Mouse (Mus musculus) heart, embryonic 13.5 days (tissue): ENCODE measurements around the gene Mrap. TPM values are rescaled to one million over a fixed set of nuclear protein-coding genes. Genes with fewer than 3 reads are reported as not detected.

Experiments
- ATAC-seq: fragments of 200-750 bp; cut with Nextera tagmentation; 2 replicates; pipeline ENCODE4 v1.8.0; 2017; ENCODE audit warnings: moderate TSS enrichment; ENCODE audit not compliant: insufficient number of reproducible peaks, low FRiP score, low TSS enrichment; ENCODE audit errors: extremely low read depth
- H3K27ac ChIP-seq: fragments of 300-500 bp; sonication (generic); replicated peaks from 2 replicates; pipeline ENCODE4 v1.5.1; 2015; ENCODE audit warnings: moderate library complexity, mild to moderate bottlenecking, inconsistent platforms
- H3K27me3 ChIP-seq: fragments of 300-500 bp; sonication (generic); replicated peaks from 2 replicates; pipeline ENCODE4 v1.6.1; 2015; ENCODE audit warnings: mild to moderate bottlenecking, inconsistent platforms
- H3K36me3 ChIP-seq: fragments of 300-500 bp; sonication (generic); 2 replicates; pipeline ENCODE4 v1.6.1; 2015; ENCODE audit warnings: mild to moderate bottlenecking, inconsistent platforms
- H3K4me1 ChIP-seq: fragments of 300-500 bp; sonication (generic); 2 replicates; pipeline ENCODE4 v1.6.1; 2015; ENCODE audit warnings: inconsistent platforms
- H3K4me2 ChIP-seq: fragments of 300-500 bp; sonication (generic); 2 replicates; pipeline ENCODE4 v1.6.1; 2015; ENCODE audit warnings: inconsistent platforms, mild to moderate bottlenecking, moderate library complexity
- H3K4me3 ChIP-seq: fragments of 300-500 bp; sonication (generic); 2 replicates; pipeline ENCODE4 v1.5.1; 2015; ENCODE audit warnings: moderate library complexity, mild to moderate bottlenecking, inconsistent platforms
- H3K9ac ChIP-seq: fragments of 300-500 bp; sonication (generic); 2 replicates; pipeline ENCODE4 v1.6.1; 2015; ENCODE audit warnings: inconsistent platforms, mild to moderate bottlenecking, moderate library complexity
- H3K9me3 ChIP-seq: fragments of 300-500 bp; sonication (generic); 2 replicates; pipeline ENCODE4 v1.6.1; 2016; ENCODE audit warnings: inconsistent platforms
- WGBS: fragments of 180-500 bp; shearing (Covaris S2); methylation state at CpG from one replicate; pipeline ENCODE4 v1.1.7; 2015; ENCODE audit warnings: mixed read lengths; 5-methylcytosine and 5-hydroxymethylcytosine counted together
- polyA plus RNA-seq: library from polyadenylated mRNA; unstranded; fragments of >200 nt; fragmentation: Nextera tagmentation; extraction: Ambion mirVana; gene quantifications from 2 replicates; pipeline ENCODE4 v1.2.1, GENCODE M21; 2015

The Mrap gene
- polyA plus RNA-seq, 1 experiment from 2014 or later, result 25.6 TPM

- Histone ChIP-seq H3K36me3 (peaks cover 84% of the 10 kb centered on the region), H3K27ac (0 out of 2 replicates have a peak overlapping the region, but pooled peaks have one; percentile 38), H3K4me3 (no peak overlapping the region), H3K27me3 (no peaks in the 10 kb centered on the region), H3K9me3 (no peaks in the 10 kb centered on the region), H3K4me1 (peaks cover 20% of the 10 kb centered on the region), H3K9ac (peak overlapping the region; percentile 52; the same call in 1 of the 2 replicates), H3K4me2 (no peak overlapping the region)
- ATAC-seq, result peak; percentile 65; the same call in 1 of the 2 replicates
- WGBS, result 20% methylated on average over 4 of the region's 4 CpGs
Observed at GRCm38 (mm10) chr16:90760515-90760914, 22.5 kb downstream of the Mrap start.

GRCm38 (mm10) chr16:90765195-90765877 is 27.3 kb downstream of the Mrap start:
- ATAC-seq, result no peak
- Histone ChIP-seq H3K4me2 (no peak overlapping the region), H3K27me3 (no peaks in the 10 kb centered on the region), H3K9ac (no peak overlapping the region), H3K36me3 (peaks cover 89% of the 10 kb centered on the region), H3K4me3 (no peak overlapping the region), H3K9me3 (no peaks in the 10 kb centered on the region), H3K27ac (no peak overlapping the region), H3K4me1 (peaks cover 14% of the 10 kb centered on the region)
- WGBS, result 75% methylated on average over 9 of the region's 9 CpGs

- H3K4me3 ChIP-seq, result no peak overlapping the region
- 85% methylated on average over 15 of the region's 15 CpGs for WGBS
- H3K27me3 ChIP-seq, result no peaks in the 10 kb centered on the region
- H3K27ac ChIP-seq, result no peak overlapping the region
- H3K4me2 ChIP-seq, result no peak overlapping the region
- peaks cover 91% of the 10 kb centered on the region for H3K36me3 ChIP-seq
- no peaks in the 10 kb centered on the region for H3K9me3 ChIP-seq
- ATAC-seq, result no peak
- H3K9ac ChIP-seq, result no peak overlapping the region
- no peaks in the 10 kb centered on the region for H3K4me1 ChIP-seq
Observed at GRCm38 (mm10) chr16:90766919-90767454, 29.0 kb downstream of the Mrap start.

- Histone ChIP-seq H3K4me2 (no peak overlapping the region), H3K9ac (no peak overlapping the region), H3K4me3 (no peak overlapping the region), H3K27ac (no peak overlapping the region), H3K27me3 (no peaks in the 10 kb centered on the region), H3K36me3 (peaks cover 96% of the 10 kb centered on the region), H3K4me1 (no peaks in the 10 kb centered on the region), H3K9me3 (no peaks in the 10 kb centered on the region)
- WGBS, result 87% methylated on average over 12 of the region's 12 CpGs
- ATAC-seq, result no peak
Observed at GRCm38 (mm10) chr16:90774216-90774615, 36.2 kb downstream of the Mrap start.

GRCm38 (mm10) chr16:90774646-90775045 is 36.6 kb downstream of the Mrap start:
- ATAC-seq, result no peak
- H3K36me3 ChIP-seq, result peaks cover 96% of the 10 kb centered on the region

GRCm38 (mm10) chr16:90775946-90776520 is 38.0 kb downstream of the Mrap start:
- ATAC-seq, result no peak

More at GRCm38 (mm10) chr16:90774646-90775045, 36.6 kb downstream of the Mrap start:
- no peaks in the 10 kb centered on the region for H3K27me3 ChIP-seq
- 74% methylated on average over 6 of the region's 6 CpGs for WGBS
- H3K9me3 ChIP-seq, result no peaks in the 10 kb centered on the region
- H3K27ac ChIP-seq, result no peak overlapping the region
- H3K4me3 ChIP-seq, result no peak overlapping the region
- no peak overlapping the region for H3K4me2 ChIP-seq
- no peaks in the 10 kb centered on the region for H3K4me1 ChIP-seq
- no peak overlapping the region for H3K9ac ChIP-seq

GRCm38 (mm10) chr16:90779783-90780182 is 41.8 kb downstream of the Mrap start:
- 58% methylated on average over 11 of the region's 11 CpGs for WGBS
- Histone ChIP-seq H3K9ac (no peak overlapping the region), H3K27me3 (no peaks in the 10 kb centered on the region), H3K36me3 (peaks cover 91% of the 10 kb centered on the region), H3K9me3 (no peaks in the 10 kb centered on the region), H3K4me1 (peaks cover 22% of the 10 kb centered on the region), H3K27ac (no peak overlapping the region), H3K4me2 (no peak overlapping the region), H3K4me3 (no peak overlapping the region)
- ATAC-seq, result no peak

More at GRCm38 (mm10) chr16:90775946-90776520, 38.0 kb downstream of the Mrap start:
- H3K9me3 ChIP-seq, result no peaks in the 10 kb centered on the region
- H3K4me3 ChIP-seq, result no peak overlapping the region
- WGBS, result 74% methylated on average over 10 of the region's 10 CpGs
- peaks cover 98% of the 10 kb centered on the region for H3K36me3 ChIP-seq
- H3K4me1 ChIP-seq, result no peaks in the 10 kb centered on the region
- H3K9ac ChIP-seq, result no peak overlapping the region
- H3K27ac ChIP-seq, result no peak overlapping the region
- H3K27me3 ChIP-seq, result no peaks in the 10 kb centered on the region
- no peak overlapping the region for H3K4me2 ChIP-seq

GRCm38 (mm10) chr16:90783302-90783701 is 45.3 kb downstream of the Mrap start:
- ATAC-seq, result peak; percentile 47; the same call in 1 of the 2 replicates
- Histone ChIP-seq H3K9ac (no peak overlapping the region; the same call in 1 of the 2 replicates), H3K4me2 (peak overlapping the region; percentile 32; the same call in 1 of the 2 replicates), H3K4me1 (peaks cover 39% of the 10 kb centered on the region), H3K9me3 (no peaks in the 10 kb centered on the region), H3K27me3 (no peaks in the 10 kb centered on the region), H3K27ac (peak overlapping the region; percentile 73), H3K4me3 (no peak overlapping the region), H3K36me3 (peaks cover 93% of the 10 kb centered on the region)
- WGBS, result 57% methylated on average over 11 of the region's 11 CpGs

GRCm38 (mm10) chr16:90785257-90785656 is 47.2 kb downstream of the Mrap start:
- no peaks in the 10 kb centered on the region for H3K27me3 ChIP-seq
- no peak overlapping the region for H3K9ac ChIP-seq
- H3K4me2 ChIP-seq, result no peak overlapping the region
- WGBS, result 35% methylated on average over 4 of the region's 4 CpGs
- ATAC-seq, result no peak
- 0 out of 2 replicates have a peak overlapping the region, but pooled peaks have one; percentile 28 for H3K27ac ChIP-seq
- H3K9me3 ChIP-seq, result no peaks in the 10 kb centered on the region
- no peak overlapping the region for H3K4me3 ChIP-seq
- H3K4me1 ChIP-seq, result peaks cover 39% of the 10 kb centered on the region
- H3K36me3 ChIP-seq, result peaks cover 93% of the 10 kb centered on the region

GRCm38 (mm10) chr16:90788580-90788979 is 50.6 kb downstream of the Mrap start:
- Histone ChIP-seq H3K27ac (no peak overlapping the region), H3K9me3 (no peaks in the 10 kb centered on the region), H3K4me3 (no peak overlapping the region), H3K4me1 (peaks cover 40% of the 10 kb centered on the region), H3K4me2 (no peak overlapping the region), H3K36me3 (peaks cover 99% of the 10 kb centered on the region), H3K9ac (no peak overlapping the region), H3K27me3 (no peaks in the 10 kb centered on the region)
- ATAC-seq, result no peak
- WGBS, result 85% methylated on average over 6 of the region's 6 CpGs

- peaks cover 99% of the 10 kb centered on the region for H3K36me3 ChIP-seq
- 86% methylated on average over 6 of the region's 6 CpGs for WGBS
Observed at GRCm38 (mm10) chr16:90790946-90791345, 52.9 kb downstream of the Mrap start.

More at GRCm38 (mm10) chr16:90790946-90791345, 52.9 kb downstream of the Mrap start:
- H3K4me3 ChIP-seq, result no peak overlapping the region
- H3K27ac ChIP-seq, result no peak overlapping the region
- no peaks in the 10 kb centered on the region for H3K27me3 ChIP-seq
- H3K4me1 ChIP-seq, result peaks cover 17% of the 10 kb centered on the region
- no peak for ATAC-seq
- H3K9me3 ChIP-seq, result no peaks in the 10 kb centered on the region
- no peak overlapping the region for H3K4me2 ChIP-seq
- no peak overlapping the region for H3K9ac ChIP-seq
